Mouse (Mus musculus) heart, adult 8-10 months (tissue): ENCODE results near the gene Ccr1. TPM values are rescaled to one million over a fixed set of nuclear protein-coding genes. Genes with fewer than 3 reads are reported as not detected.
A peak's percentile ranks its signal among the peaks of the same experiment; 100 is the strongest.
"Not testable (repeated sequence)": the region's sequence is repeated elsewhere in the genome, so short reads cannot be mapped to it uniquely, and the experiment has no call there.

Source experiments
- DNase-seq: peaks from one replicate; pipeline ENCODE4 v3.0.0; 2022; ENCODE audit warnings: low spot score
- total RNA-seq, 4 experiments: library from RNA; stranded (reverse); gene quantifications; 2 replicates each; pipeline ENCODE4 v1.2.4; 2022

Gene Ccr1
- 1 to 10 TPM in 1 of 4 experiments, under 1 TPM in 3; 0.08 to 2.8 (median 0.42) TPM for total RNA-seq

DNA sequence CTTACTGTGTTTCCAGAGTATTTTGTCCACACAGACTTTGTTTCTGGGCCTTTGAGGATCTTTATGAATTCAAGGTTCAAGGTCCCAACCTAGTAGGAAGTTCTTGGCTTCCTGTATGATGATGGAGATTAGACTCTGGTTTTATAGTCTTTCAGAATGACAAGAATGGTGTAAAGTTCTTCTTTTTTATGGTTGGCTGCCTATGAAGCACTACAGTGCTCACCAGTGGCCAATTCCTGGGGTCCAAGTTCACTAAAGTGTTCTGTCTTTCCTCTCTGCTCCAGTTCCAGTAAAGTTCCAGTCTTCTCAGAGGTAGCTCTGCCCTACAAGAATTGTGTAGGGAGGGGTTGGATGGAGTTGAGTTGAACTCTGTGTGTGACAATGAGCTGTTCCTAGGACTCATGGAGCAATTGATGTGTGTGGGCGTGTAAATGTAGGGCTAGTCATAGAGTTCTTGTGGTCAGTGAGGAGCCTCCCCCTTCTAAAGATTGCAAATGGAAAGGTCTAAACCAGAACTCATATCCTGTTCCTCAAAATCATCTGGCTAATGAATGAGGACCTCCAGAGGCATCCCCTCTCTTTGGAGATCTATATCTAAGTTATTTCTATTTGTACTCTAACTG lies at the start of gene Ccr1:
Gene Ccr1, minus strand, starts transcription at position 403 of the 623 bp plus-strand sequence.
- DNase-seq: no peak

DNA sequence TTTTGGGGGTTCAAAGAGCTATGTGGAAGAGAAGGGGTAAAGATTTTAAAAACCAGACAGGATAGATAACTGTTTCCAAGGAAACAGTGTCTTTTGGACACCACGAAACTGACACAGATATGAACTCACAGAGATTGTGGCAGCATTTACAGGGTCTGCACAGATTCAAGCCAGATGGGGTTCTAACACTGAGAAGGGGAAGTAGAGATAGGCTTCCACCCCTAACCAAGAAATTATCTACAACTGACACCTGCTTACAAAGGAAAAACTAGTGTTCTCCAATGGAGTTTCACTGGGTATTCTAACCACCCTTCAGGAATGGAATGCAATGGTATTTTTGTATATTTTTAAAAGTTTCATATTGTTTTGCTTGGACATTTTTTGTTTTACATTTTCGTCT lies 47.6 kb upstream of the Ccr1 start:
- DNase-seq: no peak

DNA sequence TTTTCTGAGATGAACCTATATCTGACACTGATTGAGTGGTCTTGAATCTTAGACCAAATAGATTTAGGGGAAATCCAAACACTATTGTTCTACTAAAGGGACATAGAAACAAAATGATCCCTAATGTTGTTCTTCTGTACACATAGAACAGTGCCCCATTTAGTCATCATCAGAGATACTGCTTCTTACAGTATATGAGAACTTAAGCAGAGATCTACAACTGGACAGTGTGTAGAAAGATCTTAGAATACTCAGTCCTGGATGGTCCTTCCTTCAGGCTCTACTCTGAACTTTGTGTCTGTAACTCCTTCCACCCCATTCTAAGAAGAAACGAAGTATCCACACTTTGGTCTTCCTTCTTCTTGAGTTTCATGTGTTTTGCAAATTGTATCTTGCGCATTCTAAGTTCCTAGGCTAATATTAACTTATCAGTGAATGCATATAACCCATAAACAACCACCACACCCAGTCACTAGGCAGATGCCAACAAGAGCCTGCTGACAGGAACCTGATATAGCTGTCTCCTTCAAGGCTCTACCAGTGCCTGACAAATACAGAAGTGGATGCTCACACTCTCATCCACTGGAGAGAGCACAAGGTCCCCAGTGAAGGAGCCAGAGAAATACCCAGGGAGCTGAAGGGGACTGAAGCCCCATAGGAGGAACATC lies 46.6 kb upstream of the Ccr1 start:
- DNase-seq: no peak

- no peak for DNase-seq
These were observed 44.8 kb upstream of the Ccr1 start for GRCm38 (mm10) chr9:124013270-124013669.

DNA sequence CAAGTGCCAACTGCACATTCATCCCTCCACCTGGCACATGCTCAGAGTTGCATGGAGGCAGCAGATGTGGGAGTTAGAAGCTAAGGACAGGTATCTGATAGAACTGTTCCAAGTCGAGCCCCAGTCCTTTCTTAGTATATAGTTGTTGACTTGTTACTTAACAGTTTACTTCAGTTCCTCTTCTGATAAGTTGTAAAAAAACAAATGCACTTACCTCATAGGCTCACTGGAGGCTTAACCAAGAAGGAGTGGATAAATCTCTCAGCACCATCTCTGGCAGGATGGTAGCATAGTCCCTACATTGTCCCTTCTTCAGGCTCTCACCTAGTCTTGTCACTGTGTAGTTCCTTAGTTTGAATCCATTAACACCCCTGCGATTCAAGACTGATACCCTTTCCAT lies 44.2 kb upstream of the Ccr1 start:
- DNase-seq: no peak

GRCm38 (mm10) chr9:123999784-124000183 lies 31.3 kb upstream of the Ccr1 start:
- DNase-seq: no peak

- no peak for DNase-seq
These were observed 29.2 kb upstream of the Ccr1 start for GRCm38 (mm10) chr9:123997719-123998118.

DNA sequence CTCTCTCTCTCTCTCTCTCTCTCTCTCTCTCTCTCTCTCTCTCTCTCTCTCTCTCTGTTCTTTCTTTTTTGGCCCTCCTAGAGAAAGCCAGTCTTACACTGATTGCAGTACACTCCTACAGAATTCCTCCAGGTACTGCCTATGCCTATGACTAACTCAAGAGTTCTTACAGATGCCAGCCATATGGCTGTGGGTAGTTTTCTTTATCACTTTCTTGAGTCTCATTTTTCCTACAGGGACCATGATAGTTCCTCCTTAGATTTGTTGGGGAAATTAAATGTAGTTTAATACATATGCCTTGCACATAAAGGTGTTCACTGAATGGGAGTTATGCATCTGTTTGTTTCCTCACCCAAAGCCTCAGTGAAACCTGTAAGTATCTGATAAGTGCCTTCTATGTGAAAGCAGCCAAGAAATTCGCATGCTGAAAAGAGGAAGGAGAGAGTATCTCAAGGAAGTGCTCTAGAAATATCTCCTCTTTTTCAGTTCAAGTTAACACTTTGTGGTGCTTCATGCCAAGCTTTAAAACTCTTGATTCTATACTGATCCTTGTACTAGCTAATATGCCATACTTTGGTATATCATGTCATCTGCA lies 22.9 kb upstream of the Ccr1 start:
- no peak for DNase-seq

DNA sequence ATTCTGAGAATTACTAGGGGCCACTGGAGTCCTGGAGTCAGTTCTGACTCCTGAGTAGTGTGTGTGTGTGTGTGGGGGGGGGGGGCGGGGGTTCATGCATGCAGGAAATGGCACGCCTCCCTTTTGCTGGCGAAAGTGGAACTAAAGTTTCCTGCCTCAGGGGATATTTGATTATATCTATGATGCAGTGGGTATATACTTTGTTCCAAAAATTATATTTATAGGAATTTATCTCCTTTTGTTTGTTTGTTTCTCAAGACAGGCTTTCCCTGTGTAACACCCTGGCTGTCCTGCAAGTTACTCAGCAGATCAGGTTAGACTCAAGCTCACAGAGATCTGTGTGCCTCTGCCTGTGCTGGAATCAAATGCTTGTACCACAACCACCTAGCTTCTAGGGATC lies 21.2 kb upstream of the Ccr1 start:
- DNase-seq: no peak

DNA sequence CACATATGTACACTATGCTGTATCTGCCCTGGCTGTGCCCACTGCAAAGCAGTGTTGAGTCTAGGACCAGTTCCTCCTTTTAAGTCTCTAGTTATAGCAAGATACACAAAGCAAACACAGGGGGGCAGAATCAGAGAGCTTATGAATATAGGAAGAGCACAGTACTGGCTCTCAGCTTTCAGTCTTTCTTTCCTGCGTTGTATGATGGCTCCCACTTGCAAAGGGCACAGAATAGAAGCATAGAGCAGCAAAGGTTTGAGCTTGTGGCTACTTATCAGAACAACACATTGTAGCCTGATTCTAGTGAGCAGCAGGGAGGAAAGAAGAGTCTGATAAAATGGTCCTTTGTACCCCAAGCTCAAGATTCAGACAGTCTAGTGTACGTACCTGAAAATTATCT lies 17.7 kb upstream of the Ccr1 start:
- DNase-seq: peak; percentile 26

DNA sequence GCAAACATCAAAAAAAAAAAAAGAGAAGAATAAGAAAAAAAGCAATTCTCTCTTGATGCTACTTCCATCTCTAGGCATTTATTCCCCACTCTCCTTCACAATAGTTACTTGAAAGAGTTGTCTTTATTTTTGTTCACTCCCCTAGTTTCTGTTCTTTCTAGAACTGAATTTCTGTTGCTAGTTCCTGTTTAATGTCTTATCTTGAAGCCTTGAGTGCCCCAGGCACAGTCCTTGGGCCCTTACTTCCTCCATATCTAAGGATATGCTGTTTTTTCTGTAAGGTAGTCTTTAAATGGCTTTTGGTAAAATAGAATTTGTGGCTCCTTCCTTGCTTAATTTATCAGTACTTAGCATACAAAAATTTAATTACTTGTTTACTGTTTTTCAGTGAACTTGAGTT lies 16.5 kb upstream of the Ccr1 start:
- no peak for DNase-seq

- DNase-seq: no peak
These were observed 14.2 kb upstream of the Ccr1 start for GRCm38 (mm10) chr9:123982720-123983119.

- no peak for DNase-seq
These were observed 13.4 kb upstream of the Ccr1 start for GRCm38 (mm10) chr9:123981909-123982308.

GRCm38 (mm10) chr9:123980858-123981475 lies 12.5 kb upstream of the Ccr1 start:
- not testable (repeated sequence) for DNase-seq

GRCm38 (mm10) chr9:123978308-123978707 lies 9.8 kb upstream of the Ccr1 start, which contains the start of gene Ccr1l1:
Ccr1l1 (minus strand) TSS chr9:123978408.
- DNase-seq: no peak

- no peak for DNase-seq
These were observed 8.6 kb upstream of the Ccr1 start for GRCm38 (mm10) chr9:123976876-123977663.

GRCm38 (mm10) chr9:123975630-123976029 lies 7.1 kb upstream of the Ccr1 start:
- DNase-seq: no peak

- DNase-seq: not testable (repeated sequence)
These were observed 1.5 kb downstream of the Ccr1 start for GRCm38 (mm10) chr9:123966858-123967495.

DNA sequence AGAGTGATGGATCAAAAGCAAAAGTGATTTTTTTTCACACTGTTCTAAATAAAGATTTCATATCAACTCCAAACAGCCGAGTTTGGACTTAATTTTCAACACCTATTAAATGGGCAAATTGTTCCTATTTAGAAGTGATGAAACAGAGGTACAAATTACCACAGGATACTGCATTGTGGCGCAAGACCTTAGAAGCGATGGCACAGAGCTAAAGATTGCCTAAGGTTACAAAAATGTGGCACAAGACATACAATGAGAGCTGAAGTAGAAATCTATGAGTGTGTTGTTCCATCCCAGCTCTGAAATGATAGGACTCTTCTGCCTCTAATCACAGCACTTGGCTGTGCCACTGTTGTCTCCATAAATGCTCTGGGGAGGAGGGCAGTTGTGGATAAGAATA lies 3.7 kb downstream of the Ccr1 start:
- no peak for DNase-seq

- DNase-seq: no peak
These were observed 8.3 kb downstream of the Ccr1 start for GRCm38 (mm10) chr9:123960161-123960560.

DNA sequence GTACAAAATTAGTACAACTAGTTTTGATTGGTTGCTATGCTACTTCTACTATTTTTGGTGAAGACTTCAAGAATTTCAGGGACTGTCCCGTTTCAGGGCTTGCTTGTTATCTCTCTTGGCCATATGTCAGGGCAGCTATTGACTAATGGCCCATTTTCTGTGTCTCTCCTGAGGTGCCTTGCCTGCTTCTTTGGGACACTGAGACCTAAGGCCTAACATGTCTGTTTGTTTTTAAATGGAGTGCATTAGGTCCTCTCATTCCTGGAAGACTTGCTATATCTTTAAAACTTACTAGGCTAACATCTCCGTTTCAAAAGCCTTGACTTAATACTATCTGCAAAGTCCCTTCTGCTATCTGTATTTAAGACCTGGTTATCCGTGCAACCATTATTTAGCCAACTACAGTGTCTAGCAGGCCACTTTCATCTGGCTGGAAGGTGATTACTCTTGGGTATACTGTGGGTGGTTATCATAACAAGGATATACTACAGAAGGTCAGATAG lies 10.5 kb downstream of the Ccr1 start:
- no peak for DNase-seq
